Mouse (Mus musculus): ENCODE measurements around the gene Fgfr1op2. TPM values are rescaled to one million over a fixed set of nuclear protein-coding genes. Genes with fewer than 3 reads are reported as not detected.

Fgfr1op2 gene
- polyA plus RNA-seq, 1 experiment from 2014 or later: 77.1 TPM

- 57% methylated on average over 2 of the region's 2 CpGs for WGBS
- Histone ChIP-seq H3K4me2 (no peak overlapping the region), H3K4me3 (ENCODE audit: low read depth, low read length) (no peak overlapping the region), H3K4me1 (ENCODE audit: control insufficient read depth, insufficient read depth, low read length) (peaks cover 14% of the 10 kb centered on the region), H3K9me3 (ENCODE audit: control insufficient read depth, low read length) (no peaks in the 10 kb centered on the region), H3K9ac (ENCODE audit: low read length) (no peak overlapping the region), H3K27me3 (ENCODE audit: control insufficient read depth, insufficient read depth, low read length) (no peaks in the 10 kb centered on the region), H3K27ac (ENCODE audit: low read depth, low read length) (no peak overlapping the region), H3K36me3 (ENCODE audit: control insufficient read depth, insufficient read depth, low read length) (no peaks in the 10 kb centered on the region)
- ATAC-seq (ENCODE audit: low FRiP score): no peak
- DNase-seq (ENCODE audit: low spot score, missing footprints): no peak
These were observed 3.5 kb downstream of the Fgfr1op2 start for GRCm38 (mm10) chr6:146580381-146580926.

- Histone ChIP-seq H3K36me3 (ENCODE audit: control insufficient read depth, insufficient read depth, low read length) (peaks cover 8% of the 10 kb centered on the region; the same call in 1 of the 2 replicates), H3K4me2 (no peak overlapping the region), H3K27me3 (ENCODE audit: control insufficient read depth, insufficient read depth, low read length) (no peaks in the 10 kb centered on the region), H3K9me3 (ENCODE audit: control insufficient read depth, low read length) (no peaks in the 10 kb centered on the region), H3K4me3 (ENCODE audit: low read depth, low read length) (no peak overlapping the region), H3K27ac (ENCODE audit: low read depth, low read length) (no peak overlapping the region), H3K9ac (ENCODE audit: low read length) (no peak overlapping the region), H3K4me1 (ENCODE audit: control insufficient read depth, insufficient read depth, low read length) (peaks cover 4% of the 10 kb centered on the region)
- DNase-seq (ENCODE audit: low spot score, missing footprints) (no peak), ATAC-seq (ENCODE audit: low FRiP score) (no peak)
- WGBS: 90% methylated on average over 2 of the region's 2 CpGs
These were observed 6.5 kb downstream of the Fgfr1op2 start for GRCm38 (mm10) chr6:146583366-146584046.

GRCm38 (mm10) chr6:146585134-146585533, 8.1 kb downstream of the Fgfr1op2 start:
- Histone ChIP-seq H3K4me1 (ENCODE audit: control insufficient read depth, insufficient read depth, low read length) (no peaks in the 10 kb centered on the region), H3K9ac (ENCODE audit: low read length) (no peak overlapping the region), H3K27me3 (ENCODE audit: control insufficient read depth, insufficient read depth, low read length) (no peaks in the 10 kb centered on the region), H3K4me2 (no peak overlapping the region), H3K27ac (ENCODE audit: low read depth, low read length) (no peak overlapping the region), H3K4me3 (ENCODE audit: low read depth, low read length) (no peak overlapping the region), H3K9me3 (ENCODE audit: control insufficient read depth, low read length) (no peaks in the 10 kb centered on the region), H3K36me3 (ENCODE audit: control insufficient read depth, insufficient read depth, low read length) (peaks cover 14% of the 10 kb centered on the region; the same call in 1 of the 2 replicates)
- no peak for ATAC-seq (ENCODE audit: low FRiP score)
- peak; percentile 62 for DNase-seq (ENCODE audit: low spot score, missing footprints)
- 96% methylated on average over 5 of the region's 5 CpGs for WGBS

GRCm38 (mm10) chr6:146602601-146603000, 25.6 kb downstream of the Fgfr1op2 start:
- Histone ChIP-seq H3K4me3 (ENCODE audit: low read depth, low read length) (no peak overlapping the region), H3K4me2 (no peak overlapping the region), H3K27ac (ENCODE audit: low read depth, low read length) (no peak overlapping the region), H3K9ac (ENCODE audit: low read length) (no peak overlapping the region), H3K9me3 (ENCODE audit: control insufficient read depth, low read length) (no peaks in the 10 kb centered on the region), H3K4me1 (ENCODE audit: control insufficient read depth, insufficient read depth, low read length) (no peaks in the 10 kb centered on the region), H3K36me3 (ENCODE audit: control insufficient read depth, insufficient read depth, low read length) (peaks cover 15% of the 10 kb centered on the region), H3K27me3 (ENCODE audit: control insufficient read depth, insufficient read depth, low read length) (no peaks in the 10 kb centered on the region)
- WGBS: 89% methylated on average over 4 of the region's 4 CpGs
- DNase-seq (ENCODE audit: low spot score, missing footprints) (no peak), ATAC-seq (ENCODE audit: low FRiP score) (no peak)

GRCm38 (mm10) chr6:146603651-146604050, 26.6 kb downstream of the Fgfr1op2 start:
- Histone ChIP-seq H3K4me2 (no peak overlapping the region), H3K4me3 (ENCODE audit: low read depth, low read length) (no peak overlapping the region), H3K36me3 (ENCODE audit: control insufficient read depth, insufficient read depth, low read length) (peaks cover 15% of the 10 kb centered on the region), H3K4me1 (ENCODE audit: control insufficient read depth, insufficient read depth, low read length) (no peaks in the 10 kb centered on the region), H3K27me3 (ENCODE audit: control insufficient read depth, insufficient read depth, low read length) (no peaks in the 10 kb centered on the region), H3K27ac (ENCODE audit: low read depth, low read length) (no peak overlapping the region), H3K9me3 (ENCODE audit: control insufficient read depth, low read length) (no peaks in the 10 kb centered on the region), H3K9ac (ENCODE audit: low read length) (no peak overlapping the region)
- DNase-seq (ENCODE audit: low spot score, missing footprints) (no peak), ATAC-seq (ENCODE audit: low FRiP score) (no peak)
- 83% methylated on average over 10 of the region's 10 CpGs for WGBS

- H3K9me3 ChIP-seq (ENCODE audit: control insufficient read depth, low read length): no peaks in the 10 kb centered on the region
- peaks cover 5% of the 10 kb centered on the region; the same call in 1 of the 2 replicates for H3K36me3 ChIP-seq (ENCODE audit: control insufficient read depth, insufficient read depth, low read length)
- no peak for DNase-seq (ENCODE audit: low spot score, missing footprints)
These were observed 34.4 kb downstream of the Fgfr1op2 start for GRCm38 (mm10) chr6:146611385-146611784.

GRCm38 (mm10) chr6:146611897-146612296, 34.9 kb downstream of the Fgfr1op2 start:
- H3K4me2 ChIP-seq: no peak overlapping the region
- H3K4me1 ChIP-seq (ENCODE audit: control insufficient read depth, insufficient read depth, low read length): no peaks in the 10 kb centered on the region
- no peak overlapping the region for H3K4me3 ChIP-seq (ENCODE audit: low read depth, low read length)
- ATAC-seq (ENCODE audit: low FRiP score) (no peak), DNase-seq (ENCODE audit: low spot score, missing footprints) (no peak)
- no peak overlapping the region for H3K9ac ChIP-seq (ENCODE audit: low read length)
- peaks cover 5% of the 10 kb centered on the region; the same call in 1 of the 2 replicates for H3K36me3 ChIP-seq (ENCODE audit: control insufficient read depth, insufficient read depth, low read length)
- 93% methylated on average over 7 of the region's 7 CpGs for WGBS
- no peak overlapping the region for H3K27ac ChIP-seq (ENCODE audit: low read depth, low read length)
- no peaks in the 10 kb centered on the region for H3K27me3 ChIP-seq (ENCODE audit: control insufficient read depth, insufficient read depth, low read length)
- no peaks in the 10 kb centered on the region for H3K9me3 ChIP-seq (ENCODE audit: control insufficient read depth, low read length)

More at GRCm38 (mm10) chr6:146611385-146611784, 34.4 kb downstream of the Fgfr1op2 start:
- Histone ChIP-seq H3K27me3 (ENCODE audit: control insufficient read depth, insufficient read depth, low read length) (no peaks in the 10 kb centered on the region), H3K4me1 (ENCODE audit: control insufficient read depth, insufficient read depth, low read length) (no peaks in the 10 kb centered on the region), H3K4me2 (no peak overlapping the region), H3K9ac (ENCODE audit: low read length) (no peak overlapping the region), H3K27ac (ENCODE audit: low read depth, low read length) (no peak overlapping the region), H3K4me3 (ENCODE audit: low read depth, low read length) (no peak overlapping the region)
- no peak for ATAC-seq (ENCODE audit: low FRiP score)
- 88% methylated on average over 6 of the region's 6 CpGs for WGBS

GRCm38 (mm10) chr6:146612736-146613135, 35.7 kb downstream of the Fgfr1op2 start:
- WGBS: 89% methylated on average over 5 of the region's 5 CpGs
- H3K4me3 ChIP-seq (ENCODE audit: low read depth, low read length): no peak overlapping the region
- H3K9me3 ChIP-seq (ENCODE audit: control insufficient read depth, low read length): no peaks in the 10 kb centered on the region
- H3K27me3 ChIP-seq (ENCODE audit: control insufficient read depth, insufficient read depth, low read length): no peaks in the 10 kb centered on the region
- H3K4me1 ChIP-seq (ENCODE audit: control insufficient read depth, insufficient read depth, low read length): no peaks in the 10 kb centered on the region
- DNase-seq (ENCODE audit: low spot score, missing footprints) (peak; percentile 39), ATAC-seq (ENCODE audit: low FRiP score) (no peak)
- H3K4me2 ChIP-seq: no peak overlapping the region
- no peak overlapping the region for H3K9ac ChIP-seq (ENCODE audit: low read length)
- peaks cover 5% of the 10 kb centered on the region; the same call in 1 of the 2 replicates for H3K36me3 ChIP-seq (ENCODE audit: control insufficient read depth, insufficient read depth, low read length)
- no peak overlapping the region for H3K27ac ChIP-seq (ENCODE audit: low read depth, low read length)

GRCm38 (mm10) chr6:146613907-146614306, 36.9 kb downstream of the Fgfr1op2 start:
- Histone ChIP-seq H3K9ac (ENCODE audit: low read length) (no peak overlapping the region), H3K4me3 (ENCODE audit: low read depth, low read length) (no peak overlapping the region), H3K4me1 (ENCODE audit: control insufficient read depth, insufficient read depth, low read length) (no peaks in the 10 kb centered on the region), H3K27ac (ENCODE audit: low read depth, low read length) (no peak overlapping the region), H3K4me2 (no peak overlapping the region), H3K9me3 (ENCODE audit: control insufficient read depth, low read length) (no peaks in the 10 kb centered on the region), H3K36me3 (ENCODE audit: control insufficient read depth, insufficient read depth, low read length) (peaks cover 7% of the 10 kb centered on the region), H3K27me3 (ENCODE audit: control insufficient read depth, insufficient read depth, low read length) (no peaks in the 10 kb centered on the region)
- WGBS: 84% methylated on average over 5 of the region's 5 CpGs
- DNase-seq (ENCODE audit: low spot score, missing footprints): no peak
- ATAC-seq (ENCODE audit: low FRiP score): no peak

Data from midbrain, embryonic 11.5 days (tissue).